Mouse (Mus musculus): ENCODE results near the gene Fam189a2.

GRCm38 (mm10) chr19:23959870-23960269 lies 70.9 kb downstream of the Fam189a2 start:
- no peak for TF ChIP-seq POLR2A (IDR thresholded peaks at IDR 0.05; ENCODE audit: extremely low read depth, insufficient read depth, low read length)
- no peak for TF ChIP-seq CTCF (IDR thresholded peaks at IDR 0.05; ENCODE audit: extremely low read depth, insufficient read depth, low read length)

Measured in cortical plate, adult 2 months (tissue).